Mouse (Mus musculus): ENCODE results near the gene Psmc4.

DNA sequence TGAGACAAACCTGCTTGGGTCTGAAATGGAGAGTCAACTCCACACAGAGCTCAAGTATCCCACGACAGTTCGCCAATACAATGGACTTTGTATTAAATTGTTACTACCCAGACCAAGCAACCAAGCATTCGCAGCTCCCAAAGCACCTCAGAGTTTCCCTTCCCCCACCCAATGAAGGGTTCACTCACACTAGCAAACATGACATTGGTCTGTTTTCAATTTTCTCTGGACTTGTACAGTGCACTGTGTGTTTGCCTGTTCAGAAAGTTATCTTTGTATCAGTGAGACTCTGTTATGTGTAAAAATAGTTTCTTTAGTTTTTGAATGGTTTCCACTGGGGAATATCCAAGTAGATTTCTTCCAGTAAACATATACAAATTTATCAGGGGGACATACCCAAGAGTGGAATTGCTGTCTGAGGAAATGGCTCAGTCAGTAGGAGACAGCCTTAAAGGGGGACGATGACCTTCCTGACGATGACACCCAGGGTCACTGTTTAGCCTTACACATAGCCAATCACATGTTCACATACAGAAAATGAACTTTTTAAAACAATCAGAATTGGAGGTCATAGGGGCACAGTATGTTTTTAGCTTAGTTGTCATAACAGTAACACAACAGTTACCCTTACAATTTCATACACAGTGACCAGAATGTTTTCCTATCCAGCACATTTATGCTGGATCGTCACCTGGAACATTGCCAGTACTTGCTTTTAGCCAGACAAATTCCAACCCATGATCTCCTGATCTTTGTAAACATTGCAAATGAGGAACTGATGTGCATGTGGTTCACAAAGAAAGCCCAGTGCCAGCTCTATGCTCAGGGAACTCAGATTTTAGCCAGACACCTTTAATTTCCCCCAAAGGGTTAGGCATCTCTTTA, 3.4 kb upstream of the Psmc4 start:
- TF ChIP-seq POLR2AphosphoS5 (IDR thresholded peaks at IDR 0.05; ENCODE audit: insufficient replicate concordance, low read depth, low read length) (no peak), CTCF (IDR thresholded peaks at IDR 0.05; ENCODE audit: low read depth, low read length) (no peak)
